Mouse (Mus musculus): ENCODE measurements around the gene Neo1. TPM values are rescaled to one million over a fixed set of nuclear protein-coding genes. Genes with fewer than 3 reads are reported as not detected.
A peak's percentile ranks its signal among the peaks of the same experiment; 100 is the strongest.
"Not testable (repeated sequence)": the region's sequence is repeated elsewhere in the genome, so short reads cannot be mapped to it uniquely, and the experiment has no call there.

The Neo1 gene
- polyA plus RNA-seq, 1 experiment from 2014 or later, result 41.8 TPM

DNA sequence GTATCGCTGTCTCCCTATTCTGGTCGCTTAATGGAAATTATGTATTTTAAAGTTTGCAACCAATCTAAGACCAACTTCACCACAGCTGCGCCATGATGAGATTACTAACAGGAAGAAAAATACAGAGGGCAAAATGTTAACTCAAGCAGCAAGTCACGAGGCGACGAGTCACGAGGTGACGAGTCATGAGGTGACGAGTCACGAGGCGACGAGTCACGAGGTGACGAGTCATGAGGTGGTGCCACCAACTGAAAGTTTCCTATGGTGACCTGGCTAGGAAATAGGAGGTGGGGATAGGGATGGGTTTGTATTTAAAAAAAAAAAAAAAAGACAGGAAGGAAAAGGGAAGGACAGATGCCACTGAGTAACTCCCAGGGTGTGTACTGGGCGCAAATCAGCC, 57.2 kb downstream of the Neo1 start:
- no peak overlapping the region for H3K4me3 ChIP-seq
- no peaks in the 10 kb centered on the region for H3K4me1 ChIP-seq (replicated peaks)
- H3K9me3 ChIP-seq (replicated peaks), result no peaks in the 10 kb centered on the region
- 64% methylated on average over 15 of the region's 15 CpGs for WGBS
- H3K27ac ChIP-seq (ENCODE audit: poor library complexity, severe bottlenecking), result no peak overlapping the region
- no peaks in the 10 kb centered on the region for H3K27me3 ChIP-seq (replicated peaks)
- H3K36me3 ChIP-seq, result peaks cover 16% of the 10 kb centered on the region
- H3K4me2 ChIP-seq, result no peak overlapping the region
- no peak for ATAC-seq (ENCODE audit: insufficient number of reproducible peaks, low FRiP score)
- H3K9ac ChIP-seq, result no peak overlapping the region

DNA sequence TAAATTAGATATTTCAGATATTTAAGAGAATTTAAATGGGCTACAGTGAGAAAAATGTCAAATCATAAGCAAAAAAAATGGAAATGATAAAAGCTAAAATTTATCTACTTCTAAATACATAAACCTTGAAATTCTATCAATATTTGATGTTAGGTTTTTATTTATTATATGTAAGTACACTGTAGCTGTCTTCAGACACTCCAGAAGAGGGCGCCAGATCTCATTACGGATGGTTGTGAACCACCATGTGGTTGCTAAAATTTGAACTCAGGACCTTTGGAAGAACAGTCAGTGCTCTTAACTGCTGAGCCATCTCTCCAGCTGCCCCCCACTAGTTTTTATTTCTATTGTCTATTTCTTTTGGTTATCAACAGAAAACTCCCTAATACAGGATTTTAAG, 65.1 kb downstream of the Neo1 start:
- 65% methylated on average over 2 of the region's 2 CpGs for WGBS
- not testable (repeated sequence) for H3K4me1 ChIP-seq (replicated peaks); H3K4me3 ChIP-seq

DNA sequence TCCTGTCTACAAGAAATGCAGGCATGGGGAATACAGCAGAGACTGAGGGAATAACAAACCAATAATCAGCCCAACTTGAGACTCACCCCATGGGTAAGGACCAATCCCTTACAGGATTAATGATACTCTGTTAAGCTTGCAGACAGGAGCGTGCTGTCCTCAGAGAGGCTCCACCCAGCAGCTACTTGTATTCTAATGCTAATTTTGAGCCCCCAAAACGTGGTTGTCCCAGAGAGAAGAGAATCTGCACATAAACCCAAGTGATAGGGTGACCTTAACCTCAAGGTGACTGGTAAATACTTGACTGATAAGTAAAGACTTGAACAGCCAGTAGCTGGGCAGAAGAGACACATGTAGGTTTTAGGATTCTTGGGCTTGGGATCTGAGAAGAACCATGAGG, 68.9 kb downstream of the Neo1 start:
- no peak overlapping the region for H3K9ac ChIP-seq
- H3K36me3 ChIP-seq, result peaks cover 6% of the 10 kb centered on the region; the same call in 1 of the 2 replicates
- no peak overlapping the region for H3K27ac ChIP-seq (ENCODE audit: poor library complexity, severe bottlenecking)
- H3K9me3 ChIP-seq (replicated peaks), result no peaks in the 10 kb centered on the region
- no peak overlapping the region for H3K4me3 ChIP-seq
- 48% methylated on average over 2 of the region's 2 CpGs for WGBS
- no peaks in the 10 kb centered on the region for H3K27me3 ChIP-seq (replicated peaks)
- H3K4me2 ChIP-seq, result no peak overlapping the region
- ATAC-seq (ENCODE audit: insufficient number of reproducible peaks, low FRiP score), result no peak
- H3K4me1 ChIP-seq (replicated peaks), result no peaks in the 10 kb centered on the region

More for the DNA sequence above, 65.1 kb downstream of the Neo1 start:
- not testable (repeated sequence) for H3K4me2 ChIP-seq; H3K9ac ChIP-seq; H3K36me3 ChIP-seq; H3K9me3 ChIP-seq (replicated peaks); ATAC-seq (ENCODE audit: insufficient number of reproducible peaks, low FRiP score); H3K27ac ChIP-seq (ENCODE audit: poor library complexity, severe bottlenecking); H3K27me3 ChIP-seq (replicated peaks)

DNA sequence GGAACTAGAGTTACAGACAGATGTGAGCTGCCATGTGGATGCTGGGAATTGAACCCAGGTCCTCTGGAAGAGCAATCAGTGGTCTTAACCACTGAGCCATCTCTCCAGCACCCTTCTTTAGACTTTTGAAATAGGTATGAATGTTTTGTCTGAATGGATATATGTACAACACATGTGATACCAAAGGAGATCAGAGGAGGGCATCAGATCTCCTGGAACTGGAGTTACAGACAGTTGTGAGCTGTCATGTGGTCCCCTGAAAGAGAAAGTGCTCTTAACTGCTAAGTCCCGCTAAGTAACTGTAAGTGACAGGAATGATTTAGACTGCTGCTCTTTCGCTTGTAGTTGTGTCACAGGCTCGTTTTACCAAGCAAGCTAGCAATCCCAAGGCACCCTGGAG, 80.7 kb downstream of the Neo1 start:
- H3K4me2 ChIP-seq, result no peak overlapping the region
- H3K9me3 ChIP-seq (replicated peaks), result no peaks in the 10 kb centered on the region
- WGBS, result 62% methylated on average over 3 of the region's 3 CpGs
- H3K4me3 ChIP-seq, result no peak overlapping the region
- peaks cover 25% of the 10 kb centered on the region for H3K36me3 ChIP-seq
- no peaks in the 10 kb centered on the region for H3K27me3 ChIP-seq (replicated peaks)
- H3K4me1 ChIP-seq (replicated peaks), result no peaks in the 10 kb centered on the region
- no peak for ATAC-seq (ENCODE audit: insufficient number of reproducible peaks, low FRiP score)
- no peak overlapping the region for H3K27ac ChIP-seq (ENCODE audit: poor library complexity, severe bottlenecking)
- H3K9ac ChIP-seq, result no peak overlapping the region

DNA sequence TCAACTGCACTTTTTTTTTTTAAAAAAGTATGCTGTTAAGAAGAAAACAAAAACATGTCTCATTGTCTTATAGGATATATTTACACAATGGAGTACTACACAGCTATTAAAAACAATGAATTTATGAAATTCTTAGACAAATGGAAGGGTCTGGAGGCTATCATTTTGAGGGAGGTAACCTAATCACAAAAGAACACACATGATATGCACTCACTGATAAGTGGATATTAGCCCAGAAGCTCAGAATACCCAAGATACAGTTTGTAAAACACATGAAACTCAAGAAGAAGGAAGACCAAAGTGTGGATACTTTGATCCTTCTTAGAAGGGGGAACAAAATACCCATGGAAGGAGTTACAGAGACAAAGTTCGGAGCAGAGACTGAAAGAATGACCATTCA, 90.3 kb downstream of the Neo1 start:
- WGBS, result 77% methylated on average over 1 of the region's 1 CpGs
- not testable (repeated sequence) for ATAC-seq (ENCODE audit: insufficient number of reproducible peaks, low FRiP score); H3K4me3 ChIP-seq

DNA sequence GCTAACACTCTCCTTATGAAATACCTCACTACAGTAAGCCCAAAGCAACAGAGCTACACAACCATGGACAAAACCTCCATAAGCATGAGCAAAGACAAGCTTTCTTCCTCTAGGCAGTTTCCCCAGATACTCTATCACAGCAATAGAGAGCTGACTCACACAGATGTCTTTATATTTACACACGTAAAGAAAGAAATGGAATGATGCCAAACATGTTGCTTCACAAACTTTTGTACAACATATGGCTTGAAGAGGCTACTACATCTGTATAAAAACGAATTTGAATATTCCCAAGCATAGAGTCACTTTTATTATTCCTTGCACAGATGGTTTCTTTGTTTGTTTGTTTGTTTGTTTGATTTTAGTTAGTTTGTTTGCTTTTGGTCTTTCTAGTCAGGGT, 101.5 kb downstream of the Neo1 start:
- Histone ChIP-seq H3K9me3 (replicated peaks) (no peaks in the 10 kb centered on the region), H3K4me2 (no peak overlapping the region), H3K27me3 (replicated peaks) (no peaks in the 10 kb centered on the region), H3K4me1 (replicated peaks) (no peaks in the 10 kb centered on the region), H3K27ac (ENCODE audit: poor library complexity, severe bottlenecking) (no peak overlapping the region), H3K36me3 (peaks cover 9% of the 10 kb centered on the region), H3K4me3 (no peak overlapping the region), H3K9ac (no peak overlapping the region)
- 67% methylated on average over 2 of the region's 2 CpGs for WGBS
- no peak for ATAC-seq (ENCODE audit: insufficient number of reproducible peaks, low FRiP score)

More for the DNA sequence above, 90.3 kb downstream of the Neo1 start:
- H3K4me2 ChIP-seq; H3K27me3 ChIP-seq (replicated peaks); H3K27ac ChIP-seq (ENCODE audit: poor library complexity, severe bottlenecking); H3K36me3 ChIP-seq; H3K9ac ChIP-seq; H3K9me3 ChIP-seq (replicated peaks); H3K4me1 ChIP-seq (replicated peaks): not testable (repeated sequence)

DNA sequence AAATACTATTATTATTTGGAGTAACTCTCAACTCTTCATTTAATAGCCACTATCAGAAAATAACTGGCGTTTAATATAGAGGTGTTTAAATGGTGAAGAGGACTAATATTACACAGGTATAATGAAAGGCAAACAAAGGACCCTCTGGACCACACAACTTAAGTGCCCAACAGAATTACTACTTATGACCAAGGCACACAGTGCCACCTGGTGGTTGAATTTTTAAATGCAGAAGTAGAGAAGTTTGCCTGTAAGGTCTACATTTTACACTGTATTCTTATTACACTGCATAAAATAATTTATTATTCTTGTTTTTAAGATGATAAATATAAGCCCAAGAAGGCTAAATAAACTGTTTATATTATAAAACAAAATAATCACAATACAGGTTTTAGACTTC, 108.1 kb downstream of the Neo1 start:
- Histone ChIP-seq H3K36me3 (peaks cover 8% of the 10 kb centered on the region), H3K9ac (no peak overlapping the region), H3K27ac (ENCODE audit: poor library complexity, severe bottlenecking) (no peak overlapping the region), H3K4me2 (no peak overlapping the region), H3K9me3 (replicated peaks) (no peaks in the 10 kb centered on the region), H3K27me3 (replicated peaks) (no peaks in the 10 kb centered on the region), H3K4me3 (no peak overlapping the region), H3K4me1 (replicated peaks) (no peaks in the 10 kb centered on the region)
- no peak for ATAC-seq (ENCODE audit: insufficient number of reproducible peaks, low FRiP score)
- WGBS, result 13% methylated on average over 1 of the region's 1 CpGs

DNA sequence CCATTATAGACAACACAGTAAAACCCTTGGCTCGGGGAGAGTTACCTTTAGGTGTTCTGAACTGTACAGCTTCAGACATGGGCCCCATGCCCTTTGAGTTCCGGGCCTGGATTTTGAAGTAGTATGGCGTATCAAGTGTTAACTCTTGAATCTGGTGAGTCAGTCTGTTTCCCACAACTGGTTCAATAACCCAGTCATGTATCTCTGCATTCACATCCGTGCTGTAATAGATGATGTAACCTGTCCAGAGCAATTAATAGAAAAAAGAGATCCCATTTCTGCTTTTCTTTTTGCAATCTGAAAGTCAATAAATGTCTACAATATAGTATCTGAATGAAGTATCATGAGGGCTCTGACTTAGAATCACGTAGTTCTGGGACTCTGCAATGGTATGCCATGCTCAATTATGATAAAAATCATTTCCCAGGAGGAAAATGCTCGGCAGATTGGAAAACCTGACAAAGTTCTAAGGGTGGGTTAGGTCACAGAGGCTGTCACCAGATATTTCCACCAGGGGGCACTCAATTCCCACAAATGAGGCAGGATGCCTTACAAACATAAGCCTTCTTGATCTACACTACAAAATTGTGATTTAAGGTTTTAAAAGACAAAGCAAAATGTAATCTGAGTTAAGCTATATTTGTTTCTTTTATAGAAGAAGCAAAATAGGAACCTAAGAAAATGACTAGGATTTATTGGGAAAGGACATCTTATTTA, 133.2 kb downstream of the Neo1 start:
- 60% methylated on average over 6 of the region's 6 CpGs for WGBS
- Histone ChIP-seq H3K27me3 (replicated peaks) (no peaks in the 10 kb centered on the region), H3K27ac (ENCODE audit: poor library complexity, severe bottlenecking) (no peak overlapping the region), H3K9me3 (replicated peaks) (no peaks in the 10 kb centered on the region), H3K4me1 (replicated peaks) (peaks cover 4% of the 10 kb centered on the region; the same call in 1 of the 2 replicates), H3K4me3 (no peak overlapping the region), H3K36me3 (peaks cover 33% of the 10 kb centered on the region), H3K4me2 (no peak overlapping the region), H3K9ac (no peak overlapping the region)
- no peak for ATAC-seq (ENCODE audit: insufficient number of reproducible peaks, low FRiP score)

DNA sequence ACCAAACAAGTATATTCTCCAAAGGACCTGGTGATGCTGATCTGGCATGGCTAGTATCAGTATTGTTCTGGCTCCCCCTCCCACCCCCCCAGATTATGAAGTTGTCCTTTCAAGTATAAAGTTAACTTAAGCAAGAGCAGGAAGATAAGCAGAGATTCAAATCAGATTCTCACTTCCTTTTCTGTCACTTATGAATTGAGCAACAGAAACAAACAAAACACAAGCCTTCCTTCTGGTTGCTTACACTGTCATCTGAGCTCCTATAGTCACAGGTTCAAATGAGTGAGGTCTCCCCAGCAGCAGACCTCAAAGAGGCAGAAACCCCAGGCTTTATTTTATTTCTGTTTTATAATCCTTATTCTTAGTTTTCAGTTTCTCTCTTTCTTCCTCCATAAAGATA, 136.6 kb downstream of the Neo1 start:
- Histone ChIP-seq H3K4me2 (no peak overlapping the region), H3K4me3 (no peak overlapping the region), H3K9ac (no peak overlapping the region), H3K36me3 (peaks cover 17% of the 10 kb centered on the region), H3K27me3 (replicated peaks) (no peaks in the 10 kb centered on the region), H3K27ac (ENCODE audit: poor library complexity, severe bottlenecking) (no peak overlapping the region), H3K4me1 (replicated peaks) (peaks cover 4% of the 10 kb centered on the region; the same call in 1 of the 2 replicates), H3K9me3 (replicated peaks) (no peaks in the 10 kb centered on the region)
- ATAC-seq (ENCODE audit: insufficient number of reproducible peaks, low FRiP score), result no peak

DNA sequence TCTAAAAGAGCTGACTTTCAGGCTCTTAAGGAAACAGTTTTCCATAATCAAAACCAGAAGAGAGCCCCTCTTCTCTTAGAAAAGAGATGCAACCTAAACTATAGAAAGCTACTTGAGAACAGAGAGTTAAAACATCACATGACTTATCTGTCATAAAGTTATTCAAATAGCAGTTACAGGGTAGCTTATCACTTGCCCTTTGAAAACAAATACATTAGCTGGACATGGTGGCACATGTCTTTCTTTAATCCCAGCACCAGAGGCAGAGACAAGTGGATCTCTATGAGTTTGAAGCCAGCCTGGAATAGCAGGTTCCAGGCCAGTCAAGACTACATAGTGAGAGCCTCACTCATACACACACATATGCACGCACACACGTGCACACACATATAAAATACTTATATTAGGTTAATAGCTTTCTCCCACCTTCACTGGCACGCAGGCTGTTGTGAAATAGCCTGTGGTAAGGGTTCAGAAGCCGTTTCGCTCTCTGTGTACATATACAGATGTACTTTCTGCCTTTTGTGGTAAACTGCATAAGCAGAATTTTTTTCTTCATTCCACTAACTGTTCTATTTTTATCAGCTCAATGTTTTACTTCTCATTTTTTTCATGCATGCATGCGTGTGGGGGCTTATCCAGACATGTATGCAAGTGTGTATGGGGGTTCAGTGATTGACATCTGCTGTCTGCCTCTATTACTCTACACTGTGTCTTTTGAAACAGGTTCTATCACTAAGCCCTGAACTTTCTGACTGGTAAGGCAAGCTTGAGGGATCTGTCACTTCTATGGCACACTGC, 144.2 kb downstream of the Neo1 start:
- Histone ChIP-seq H3K9me3 (replicated peaks) (no peaks in the 10 kb centered on the region), H3K9ac (no peak overlapping the region), H3K27ac (ENCODE audit: poor library complexity, severe bottlenecking) (no peak overlapping the region), H3K4me1 (replicated peaks) (peaks cover 15% of the 10 kb centered on the region), H3K27me3 (replicated peaks) (no peaks in the 10 kb centered on the region), H3K36me3 (peaks cover 41% of the 10 kb centered on the region), H3K4me3 (no peak overlapping the region), H3K4me2 (no peak overlapping the region)
- ATAC-seq (ENCODE audit: insufficient number of reproducible peaks, low FRiP score), result no peak
- 81% methylated on average over 6 of the region's 6 CpGs for WGBS

DNA sequence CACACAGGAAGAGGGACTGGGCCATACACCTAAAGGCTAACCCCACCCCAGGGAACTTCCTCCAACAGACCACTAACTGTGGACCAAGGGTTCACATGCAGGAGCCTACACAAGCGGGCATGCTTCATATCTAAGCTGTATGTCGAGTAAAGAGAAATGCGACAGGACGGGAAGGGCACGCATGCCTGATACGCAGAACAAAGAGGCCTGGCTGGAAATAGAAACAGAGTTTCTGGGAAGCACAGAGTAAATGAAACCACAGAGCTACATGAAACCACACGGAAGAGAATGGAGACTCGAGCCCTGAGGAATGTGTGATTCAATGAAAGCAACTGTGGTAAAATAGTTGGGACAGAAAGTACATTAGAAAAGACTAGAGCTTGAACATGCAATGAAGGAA, 145.3 kb downstream of the Neo1 start:
- Histone ChIP-seq H3K27me3 (replicated peaks) (no peaks in the 10 kb centered on the region), H3K4me3 (no peak overlapping the region), H3K27ac (ENCODE audit: poor library complexity, severe bottlenecking) (peak overlapping the region; percentile 71; the same call in 1 of the 2 replicates), H3K9ac (no peak overlapping the region), H3K4me2 (no peak overlapping the region), H3K9me3 (replicated peaks) (no peaks in the 10 kb centered on the region), H3K36me3 (peaks cover 48% of the 10 kb centered on the region), H3K4me1 (replicated peaks) (peaks cover 19% of the 10 kb centered on the region)
- 74% methylated on average over 8 of the region's 8 CpGs for WGBS
- no peak for ATAC-seq (ENCODE audit: insufficient number of reproducible peaks, low FRiP score)

All from heart, embryonic 12.5 days (tissue).